In genomic region chr3:97203880-97204279, GRCm38 (mm10) we compare ENCODE assay signal across 15 mouse cellular contexts. TPM values are rescaled to one million over a fixed set of nuclear protein-coding genes. Genes with fewer than 3 reads are reported as not detected.
DNase-seq lines count a peak whose midpoint lies in the region; TF ChIP-seq lines count a peak whose summit lies in the region.
"Had no signal": no experiment of that assay in that cellular context is flagged by ENCODE, and none has a peak within 500 bp of the region (broad histone marks: within the 10 kb centered on the region; RNA-seq: fewer than 3 reads in every experiment).

No protein-coding gene starts in this region.

- peak in 1 of 2 experiments; percentile 64 for DNase-seq in spleen, adult 2 months (ENCODE audit: low read depth in 1 of 2, low spot score in 2 of 2)
- no peak for DNase-seq in spleen, postnatal 4 days (ENCODE audit: low spot score in 2 of 2)
- peak; percentile 36 for DNase-seq in naive thymus-derived CD4-positive, alpha-beta T cell, adult 2 months (ENCODE audit: low read depth)
- DNase-seq in retina, embryonic 14.5 days (ENCODE audit: low spot score) = no peak
- no peak for DNase-seq in kidney, adult 9 months
- DNase-seq in kidney, adult 18-20 months = no peak
- DNase-seq: cerebellum, postnatal 14 days; right cerebral cortex, postnatal 14 days had no signal

- H3K4me3 ChIP-seq in spleen, adult 2 months (ENCODE audit: extremely low read depth, insufficient read depth, insufficient read length) = peak overlapping the region; percentile 28; the same call in 1 of the 2 replicates
- H3K4me3 ChIP-seq in brown adipose tissue, adult 24 weeks (ENCODE audit: insufficient read depth, low read depth, low read length) = 0 out of 2 replicates have a peak overlapping the region, but pooled peaks have one; percentile 7
- H3K4me3 ChIP-seq: embryonic facial prominence, embryonic 15.5 days; heart, embryonic 13.5 days; left cerebral cortex, adult 2 months; limb, embryonic 15.5 days; neural tube, embryonic 13.5 days had no signal

- H3K27me3 ChIP-seq in spleen, adult 2 months (ENCODE audit: control insufficient read depth, insufficient read depth, low read length) = no peaks in the 10 kb centered on the region
- H3K27me3 ChIP-seq: embryonic facial prominence, embryonic 15.5 days; heart, embryonic 13.5 days; limb, embryonic 15.5 days; neural tube, embryonic 13.5 days; Patski had no signal

- H3K27ac ChIP-seq in spleen, adult 2 months (ENCODE audit: insufficient read depth, low read length) = peak overlapping the region; percentile 39; the same call in 1 of the 2 replicates
- H3K27ac ChIP-seq in brown adipose tissue, adult 24 weeks (replicated peaks; ENCODE audit: low read depth, low read length) = no peak overlapping the region
- H3K27ac ChIP-seq: embryonic facial prominence, embryonic 15.5 days; heart, embryonic 13.5 days; left cerebral cortex, adult 2 months; limb, embryonic 15.5 days; neural tube, embryonic 13.5 days had no signal

- 8% methylated on average over 14 of the region's 14 CpGs for WGBS in spleen, adult 2 months

- peaks cover 18% of the 10 kb centered on the region; the same call in 1 of the 2 replicates for H3K4me1 ChIP-seq in spleen, adult 2 months (ENCODE audit: control insufficient read depth, insufficient read depth, insufficient read length)
- no peaks in the 10 kb centered on the region for H3K4me1 ChIP-seq in brown adipose tissue, adult 24 weeks (ENCODE audit: control insufficient read depth, insufficient read depth, insufficient read length, low read length)

- peaks cover 5% of the 10 kb centered on the region for H3K36me3 ChIP-seq in spleen, adult 2 months (ENCODE audit: control insufficient read depth, insufficient read depth, low read length)

- TF ChIP-seq POLR2A in spleen, adult 2 months (IDR thresholded peaks at IDR 0.05; ENCODE audit: low read depth, low read length) = no peak

- no peak for TF ChIP-seq CTCF in spleen, adult 2 months (IDR thresholded peaks at IDR 0.05; ENCODE audit: extremely low read depth, insufficient read depth, insufficient read length, insufficient replicate concordance)

RNA-seq across cellular contexts. Expression of gene Acp6, which starts 45.3 kb away (rescaled TPM):
- polyA plus RNA-seq in spleen, adult 2 months (2012; rRNA removed) = 21.8 and 26.9 TPM in 2 replicates
- 19.7 and 28.7 TPM in 2 replicates for polyA plus RNA-seq in brown adipose tissue, adult 24 weeks (2012; ENCODE audit: insufficient read depth, insufficient read length, missing spikeins)
